Mouse (Mus musculus) embryonic facial prominence, embryonic 11.5 days (tissue): ENCODE data around the gene Slc12a9. TPM values are rescaled to one million over a fixed set of nuclear protein-coding genes. Genes with fewer than 3 reads are reported as not detected.

Source experiments
- ATAC-seq: fragments of 200-750 bp; cut with Nextera tagmentation; replicated peaks from 2 replicates; pipeline ENCODE4 v1.8.0; 2017; ENCODE audit warnings: low read depth; ENCODE audit not compliant: insufficient number of reproducible peaks, low FRiP score, low TSS enrichment
- DNase-seq: peaks from one replicate; pipeline ENCODE4 v3.0.0-alpha.2; 2015; ENCODE audit warnings: low spot score
- H3K27ac ChIP-seq: fragments of 300-500 bp; sonication (generic); replicated peaks from 2 replicates; pipeline ENCODE4 v1.5.1; 2014; ENCODE audit warnings: mild to moderate bottlenecking, low read depth, low read length, control low read depth
- H3K27me3 ChIP-seq: fragments of 300-500 bp; sonication (generic); 2 replicates; pipeline ENCODE4 v1.6.1; 2014; ENCODE audit warnings: mild to moderate bottlenecking, low read length, moderate library complexity, mixed read lengths; ENCODE audit not compliant: control insufficient read depth, insufficient read depth
- H3K36me3 ChIP-seq: fragments of 300-500 bp; sonication (generic); replicated peaks from 2 replicates; pipeline ENCODE4 v1.6.1; 2014; ENCODE audit warnings: low read depth, mild to moderate bottlenecking, low read length, moderate library complexity, mixed read lengths; ENCODE audit not compliant: control insufficient read depth, insufficient read depth
- H3K4me1 ChIP-seq: fragments of 300-500 bp; sonication (generic); 2 replicates; pipeline ENCODE4 v1.6.1; 2014; ENCODE audit warnings: low read length, mixed read lengths; ENCODE audit not compliant: control insufficient read depth, insufficient read depth
- H3K4me2 ChIP-seq: fragments of 300-500 bp; sonication (generic); 2 replicates; pipeline ENCODE4 v1.6.1; 2014; ENCODE audit warnings: low read depth, mild to moderate bottlenecking, control low read depth, low read length, moderate library complexity
- H3K4me3 ChIP-seq: fragments of 300-500 bp; sonication (generic); 2 replicates; pipeline ENCODE4 v1.5.1; 2014; ENCODE audit warnings: low read depth, low read length, control low read depth
- H3K9ac ChIP-seq: fragments of 300-500 bp; sonication (generic); replicated peaks from 2 replicates; pipeline ENCODE4 v1.6.1; 2014; ENCODE audit warnings: mild to moderate bottlenecking, control low read depth, low read length
- H3K9me3 ChIP-seq: fragments of 300-500 bp; sonication (generic); replicated peaks from 2 replicates; pipeline ENCODE4 v1.6.1; 2016; ENCODE audit warnings: mild to moderate bottlenecking, low read length, inconsistent platforms, mixed read lengths; ENCODE audit not compliant: control insufficient read depth
- WGBS: fragments of 180-500 bp; shearing (Covaris S2); extraction: QIAGEN DNeasy Blood & Tissue Kit; methylation state at CpG from one replicate; pipeline ENCODE4 v1.1.7; 2014; 5-methylcytosine and 5-hydroxymethylcytosine counted together
- polyA plus RNA-seq: library from polyadenylated mRNA; unstranded; fragments of >200 nt; fragmentation: Nextera tagmentation; extraction: Ambion mirVana; gene quantifications from 2 replicates; pipeline ENCODE4 v1.2.1, GENCODE M21; 2014

Slc12a9 gene
- polyA plus RNA-seq, 1 experiment from 2014 or later: 3.0 TPM

DNA sequence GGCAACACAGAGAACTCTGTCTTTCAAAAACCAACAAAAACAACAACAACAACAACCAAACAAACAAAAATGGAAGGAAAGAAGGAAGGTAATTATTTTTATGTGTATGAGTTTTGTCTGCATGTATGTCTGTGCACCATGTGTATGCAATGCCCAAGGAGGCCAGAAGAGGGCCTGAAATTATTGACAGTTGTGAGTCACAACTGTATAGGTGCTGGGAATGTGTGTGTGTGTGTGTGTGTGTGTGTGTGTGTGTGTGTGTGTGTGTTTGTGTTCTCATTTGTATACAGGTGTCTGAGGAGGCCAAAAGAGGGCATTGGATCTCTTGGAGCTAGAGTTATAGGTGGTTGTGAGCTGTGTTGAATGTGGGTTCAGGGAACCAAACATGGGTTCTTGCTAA is 10.5 kb upstream of the Slc12a9 start:
- H3K36me3 ChIP-seq: no peaks in the 10 kb centered on the region
- no peak for ATAC-seq
- no peak for DNase-seq
- no peak overlapping the region for H3K9ac ChIP-seq
- no peak overlapping the region for H3K4me2 ChIP-seq
- no peak overlapping the region for H3K27ac ChIP-seq
- H3K27me3 ChIP-seq: no peaks in the 10 kb centered on the region
- no peaks in the 10 kb centered on the region for H3K9me3 ChIP-seq
- no peak overlapping the region for H3K4me3 ChIP-seq
- peaks cover 8% of the 10 kb centered on the region; the same call in 1 of the 2 replicates for H3K4me1 ChIP-seq

DNA sequence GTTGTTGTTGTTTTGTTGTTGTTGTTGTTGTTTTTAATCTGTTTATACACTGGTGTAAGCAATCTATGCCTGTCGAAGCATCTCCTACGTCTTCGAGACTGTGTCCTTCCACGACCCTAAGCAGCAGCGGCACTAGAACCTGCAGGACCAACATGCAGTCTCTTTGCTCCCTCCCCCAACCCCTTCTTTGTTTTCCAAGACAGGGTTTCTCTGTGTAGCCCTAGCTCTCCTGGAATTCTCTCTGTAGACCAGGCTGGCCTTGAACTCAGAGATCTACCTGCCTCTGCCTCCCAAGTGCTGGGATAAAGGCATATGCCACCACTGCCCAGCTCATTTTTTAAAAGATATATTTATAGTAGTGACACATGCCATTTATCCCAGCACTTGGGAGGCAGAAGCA is 10.0 kb upstream of the Slc12a9 start:
- Histone ChIP-seq H3K9ac (no peak overlapping the region), H3K9me3 (no peaks in the 10 kb centered on the region), H3K4me3 (no peak overlapping the region), H3K36me3 (no peaks in the 10 kb centered on the region), H3K27me3 (no peaks in the 10 kb centered on the region), H3K27ac (no peak overlapping the region), H3K4me1 (peaks cover 6% of the 10 kb centered on the region; the same call in 1 of the 2 replicates), H3K4me2 (no peak overlapping the region)
- ATAC-seq (no peak), DNase-seq (no peak)
- WGBS: 92% methylated on average over 5 of the region's 5 CpGs

DNA sequence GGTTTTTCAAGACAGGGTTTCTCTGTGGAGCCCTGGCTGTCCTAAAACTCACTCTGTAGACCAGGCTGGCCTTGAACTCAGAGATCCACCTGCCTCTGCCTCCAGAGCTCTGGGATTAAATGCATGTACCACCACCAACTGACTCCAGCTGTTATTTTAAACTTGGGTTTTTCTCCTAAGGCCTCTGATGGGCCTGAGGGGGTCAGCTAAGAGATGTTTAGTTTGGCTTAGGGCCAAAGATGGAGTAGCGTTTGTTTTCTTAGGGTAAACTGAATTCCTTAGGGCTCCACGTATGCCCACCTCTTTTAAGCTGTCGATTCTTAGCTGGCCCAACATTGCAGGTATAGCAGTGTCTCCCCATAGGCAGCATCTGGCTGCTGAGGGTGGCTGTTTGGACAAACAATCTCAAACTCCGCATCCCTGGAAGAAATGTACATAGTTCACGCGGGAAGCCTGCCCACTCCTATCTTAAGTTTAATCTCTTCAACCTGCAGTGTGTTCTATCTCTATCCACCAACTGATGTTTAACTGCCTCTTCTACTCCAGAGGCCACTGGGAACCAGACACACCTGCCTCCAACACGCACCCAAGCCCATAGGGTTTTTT is 9.1 kb upstream of the Slc12a9 start:
- 73% methylated on average over 7 of the region's 7 CpGs for WGBS
- DNase-seq (no peak), ATAC-seq (no peak)
- Histone ChIP-seq H3K4me3 (no peak overlapping the region), H3K4me2 (no peak overlapping the region), H3K27ac (no peak overlapping the region), H3K27me3 (no peaks in the 10 kb centered on the region), H3K4me1 (peaks cover 6% of the 10 kb centered on the region; the same call in 1 of the 2 replicates), H3K9me3 (no peaks in the 10 kb centered on the region), H3K36me3 (no peaks in the 10 kb centered on the region), H3K9ac (no peak overlapping the region)

GRCm38 (mm10) chr5:137340222-137340621 is 6.8 kb upstream of the Slc12a9 start:
- Histone ChIP-seq H3K27me3 (no peaks in the 10 kb centered on the region), H3K4me1 (peaks cover 6% of the 10 kb centered on the region; the same call in 1 of the 2 replicates), H3K9ac (peak overlapping the region; percentile 70; the same call in 1 of the 2 replicates), H3K9me3 (no peaks in the 10 kb centered on the region), H3K27ac (no peak overlapping the region; the same call in 1 of the 2 replicates), H3K36me3 (no peaks in the 10 kb centered on the region), H3K4me3 (no peak overlapping the region), H3K4me2 (no peak overlapping the region)
- ATAC-seq: no peak
- DNase-seq: no peak
- 77% methylated on average over 6 of the region's 6 CpGs for WGBS

- Histone ChIP-seq H3K9me3 (no peaks in the 10 kb centered on the region), H3K27me3 (no peaks in the 10 kb centered on the region), H3K9ac (peak overlapping the region; percentile 70), H3K4me2 (peak overlapping the region; percentile 74), H3K36me3 (no peaks in the 10 kb centered on the region), H3K4me3 (peak overlapping the region; percentile 34), H3K4me1 (peaks cover 6% of the 10 kb centered on the region; the same call in 1 of the 2 replicates), H3K27ac (no peak overlapping the region; the same call in 1 of the 2 replicates)
- ATAC-seq: peak; percentile 42
- WGBS: 5% methylated on average over 22 of the region's 22 CpGs
- no peak for DNase-seq
Measured at GRCm38 (mm10) chr5:137339290-137339979, 6.0 kb upstream of the Slc12a9 start.

DNA sequence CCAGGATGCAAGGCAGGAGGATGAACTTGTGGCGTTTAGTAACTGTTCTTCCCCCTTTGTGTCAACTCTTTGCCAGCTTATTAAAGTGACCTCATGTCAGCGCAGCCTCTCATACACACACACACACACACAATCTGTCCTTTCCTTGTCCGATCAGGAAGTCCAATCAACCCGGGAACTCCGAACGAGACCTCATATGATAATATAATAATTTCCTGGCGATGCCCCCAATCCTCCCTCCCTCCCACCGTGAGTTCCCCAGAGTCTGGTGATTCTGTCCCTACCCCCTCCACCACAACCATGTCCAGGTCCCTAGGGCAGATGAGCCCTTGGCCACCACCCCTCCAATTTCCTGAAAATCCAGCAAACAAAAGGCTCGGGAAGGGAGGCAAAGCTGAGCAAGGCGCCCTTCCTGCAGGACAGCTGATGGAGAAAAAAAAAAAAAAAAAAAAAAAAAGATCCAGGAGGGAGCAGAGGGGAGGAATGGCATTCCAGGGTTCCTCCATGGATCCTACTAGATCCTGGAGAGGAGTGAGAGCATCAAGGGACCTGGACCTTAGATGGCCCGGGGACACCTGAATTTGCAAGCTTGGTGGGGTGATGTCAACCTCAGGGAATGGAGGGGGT is 5.4 kb upstream of the Slc12a9 start:
- ATAC-seq: no peak

DNA sequence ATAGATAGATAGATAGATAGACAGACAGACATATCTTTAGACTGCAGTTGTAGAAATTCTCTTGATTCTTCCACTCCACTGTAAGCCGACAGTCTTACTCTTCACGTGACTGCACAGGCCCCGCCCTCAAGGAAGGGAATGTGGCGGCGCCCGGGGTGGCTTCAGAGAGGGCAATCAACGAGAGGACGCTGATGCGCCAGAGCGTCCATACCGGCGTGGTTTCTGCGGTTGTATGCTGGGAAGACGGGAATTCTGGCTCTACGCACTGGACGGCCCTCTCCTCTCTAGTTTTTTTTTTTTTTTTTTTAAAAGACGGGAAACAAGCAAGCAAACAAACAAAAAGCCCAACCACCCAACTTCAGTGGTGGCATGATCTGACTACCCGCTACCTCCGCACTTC is 4.9 kb upstream of the Slc12a9 start:
- peak; percentile 91 for DNase-seq
- peak; percentile 76 for ATAC-seq

More for the DNA sequence above, 5.4 kb upstream of the Slc12a9 start:
- peak overlapping the region; percentile 70 for H3K9ac ChIP-seq
- peak overlapping the region; percentile 54 for H3K27ac ChIP-seq
- peak overlapping the region; percentile 74 for H3K4me2 ChIP-seq
- WGBS: under 1% methylated on average over 11 of the region's 11 CpGs
- DNase-seq: no peak
- H3K36me3 ChIP-seq: no peaks in the 10 kb centered on the region
- H3K4me3 ChIP-seq: peak overlapping the region; percentile 34
- H3K4me1 ChIP-seq: peaks cover 6% of the 10 kb centered on the region; the same call in 1 of the 2 replicates
- H3K27me3 ChIP-seq: no peaks in the 10 kb centered on the region
- no peaks in the 10 kb centered on the region for H3K9me3 ChIP-seq

DNA sequence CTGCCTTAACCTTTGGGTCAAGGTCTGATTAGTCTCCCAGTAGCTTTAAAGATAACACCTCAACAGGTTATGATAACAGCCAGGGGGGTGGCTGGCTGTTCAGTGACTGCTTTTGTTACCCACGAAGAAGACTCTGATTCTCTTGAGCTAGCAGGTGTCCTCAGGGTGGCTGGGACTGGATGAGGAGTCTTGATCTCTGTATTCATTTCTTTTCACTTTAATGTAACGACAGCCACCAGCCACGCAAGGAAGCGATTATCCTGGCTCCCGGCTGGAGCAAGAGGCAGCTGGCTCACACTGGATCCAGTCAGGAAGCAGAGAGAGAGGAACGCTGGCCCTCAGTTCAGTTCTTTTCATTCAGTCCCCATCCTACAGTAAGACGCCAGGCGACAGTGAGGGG is 3.8 kb upstream of the Slc12a9 start:
- Histone ChIP-seq H3K4me3 (no peak overlapping the region), H3K4me1 (peaks cover 6% of the 10 kb centered on the region; the same call in 1 of the 2 replicates), H3K9ac (no peak overlapping the region), H3K27ac (no peak overlapping the region), H3K27me3 (no peaks in the 10 kb centered on the region), H3K36me3 (no peaks in the 10 kb centered on the region), H3K9me3 (no peaks in the 10 kb centered on the region), H3K4me2 (no peak overlapping the region)
- ATAC-seq (no peak), DNase-seq (no peak)
- WGBS: 30% methylated on average over 8 of the region's 8 CpGs

More for the DNA sequence above, 4.9 kb upstream of the Slc12a9 start:
- peaks cover 6% of the 10 kb centered on the region; the same call in 1 of the 2 replicates for H3K4me1 ChIP-seq
- H3K27ac ChIP-seq: peak overlapping the region; percentile 54
- no peaks in the 10 kb centered on the region for H3K9me3 ChIP-seq
- H3K4me3 ChIP-seq: peak overlapping the region; percentile 34
- H3K9ac ChIP-seq: peak overlapping the region; percentile 70
- H3K4me2 ChIP-seq: peak overlapping the region; percentile 74
- WGBS: under 1% methylated on average over 18 of the region's 19 CpGs
- H3K27me3 ChIP-seq: no peaks in the 10 kb centered on the region
- no peaks in the 10 kb centered on the region for H3K36me3 ChIP-seq
